Mouse (Mus musculus) heart, postnatal 4 days (tissue): ENCODE measurements at regions not wholly inside any gene's neighbourhood (a gene's known extent, or its start where the extent isn't known, plus 50 kb on each side); places are given as distances from the start of the nearest gene placed in this dataset.

Source experiments
- DNase-seq: peaks from one replicate; pipeline ENCODE4 v3.0.0; 2021

- DNase-seq: no peak
Observed at GRCm38 (mm10) chr8:8762354-8762753, 72.0 kb upstream of the Arglu1 start.

GRCm38 (mm10) chr8:8758283-8758682 lies 68.0 kb upstream of the Arglu1 start:
- DNase-seq: no peak

- DNase-seq: no peak
Observed at GRCm38 (mm10) chr8:8751208-8751607, 60.9 kb upstream of the Arglu1 start.

- DNase-seq: no peak
Observed at GRCm38 (mm10) chr8:8746691-8747090, 56.4 kb upstream of the Arglu1 start.

- no peak for DNase-seq
Observed at GRCm38 (mm10) chr8:8745615-8746285, 55.4 kb upstream of the Arglu1 start.
